Mouse (Mus musculus) heart, postnatal 0 days (tissue): ENCODE results near the gene Col25a1. TPM values are rescaled to one million over a fixed set of nuclear protein-coding genes. Genes with fewer than 3 reads are reported as not detected.

Experiments used
- ATAC-seq: fragments of 200-750 bp; cut with Nextera tagmentation; 2 replicates; pipeline ENCODE4 v1.8.0; 2017; ENCODE audit warnings: low read depth, moderate number of reproducible peaks, moderate library complexity; ENCODE audit not compliant: insufficient read depth
- DNase-seq: peaks from one replicate; pipeline ENCODE4 v3.0.0-alpha.2; 2016; ENCODE audit warnings: low spot score
- H3K27ac ChIP-seq: fragments of 300-500 bp; sonication (generic); 2 replicates; pipeline ENCODE4 v1.5.1; 2014; ENCODE audit warnings: low read depth, mild to moderate bottlenecking
- H3K27me3 ChIP-seq: fragments of 300-500 bp; sonication (generic); 2 replicates; pipeline ENCODE4 v1.6.1; 2014; ENCODE audit warnings: low read length, mixed read lengths; ENCODE audit not compliant: control insufficient read depth, insufficient read depth
- H3K36me3 ChIP-seq: fragments of 300-500 bp; sonication (generic); replicated peaks from 2 replicates; pipeline ENCODE4 v1.6.1; 2014; ENCODE audit warnings: low read length, mixed read lengths; ENCODE audit not compliant: control insufficient read depth, insufficient read depth
- H3K4me1 ChIP-seq: fragments of 300-500 bp; sonication (generic); 2 replicates; pipeline ENCODE4 v1.6.1; 2014; ENCODE audit warnings: antibody characterized with exemption; ENCODE audit not compliant: control insufficient read depth, insufficient read depth
- H3K4me2 ChIP-seq: fragments of 300-500 bp; sonication (generic); 2 replicates; pipeline ENCODE4 v1.6.1; 2014; ENCODE audit warnings: low read depth, mild to moderate bottlenecking, low read length, moderate library complexity
- H3K4me3 ChIP-seq: fragments of 300-500 bp; sonication (generic); 2 replicates; pipeline ENCODE4 v1.5.1; 2014; ENCODE audit warnings: low read depth, low read length
- H3K9ac ChIP-seq: fragments of 300-500 bp; sonication (generic); replicated peaks from 2 replicates; pipeline ENCODE4 v1.6.1; 2014; ENCODE audit warnings: low read depth, low read length, mixed read lengths
- H3K9me3 ChIP-seq: fragments of 300-500 bp; sonication (generic); replicated peaks from 2 replicates; pipeline ENCODE4 v1.6.1; 2016; ENCODE audit warnings: low read length; ENCODE audit not compliant: control insufficient read depth
- CTCF ChIP-seq: IDR thresholded peaks from 2 replicates; pipeline ENCODE4 v1.5.1; 2016; ENCODE audit warnings: antibody characterized with exemption, control low read depth, low read depth
- EP300 ChIP-seq: IDR thresholded peaks from 2 replicates; pipeline ENCODE4 v1.6.1; 2016; ENCODE audit warnings: antibody characterized with exemption, low read depth
- WGBS: fragments of 180-500 bp; shearing (Covaris S2); extraction: QIAGEN DNeasy Blood & Tissue Kit; methylation state at CpG from one replicate; pipeline ENCODE4 v1.1.7; 2014; 5-methylcytosine and 5-hydroxymethylcytosine counted together
- polyA plus RNA-seq: library from polyadenylated mRNA; unstranded; fragments of >200 nt; fragmentation: Nextera tagmentation; extraction: Ambion mirVana; gene quantifications from 2 replicates; pipeline ENCODE4 v1.2.1, GENCODE M21; 2015
- total RNA-seq: library from RNA; depleted of rRNA; stranded (reverse); fragments of >200 nt; gene quantifications from 2 replicates; pipeline ENCODE4 v1.2.3, GENCODE M21; 2014; ENCODE audit warnings: low replicate concordance

Col25a1 gene
- total and polyA plus RNA-seq, 2 experiments from 2014 or later, result 0.67 to 0.92 TPM

DNA sequence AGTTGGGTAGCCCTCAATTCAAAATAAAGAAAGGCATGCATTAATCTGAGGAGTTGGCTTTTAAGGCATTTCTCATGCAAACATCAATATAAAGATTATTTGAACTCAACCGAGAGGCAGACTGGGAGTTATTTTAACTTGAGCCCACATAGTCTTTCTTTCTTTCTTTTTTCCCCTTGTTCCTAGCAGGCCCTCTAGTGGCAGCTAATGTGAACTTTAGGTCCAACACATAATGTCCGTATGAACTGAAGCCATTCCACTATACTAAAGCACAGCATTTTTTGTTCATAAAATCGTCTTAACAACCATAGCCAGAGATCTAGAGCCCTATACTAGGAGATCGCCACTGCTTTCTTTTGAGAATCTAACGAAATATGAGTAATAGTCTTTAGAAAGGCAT lies 443.4 kb downstream of the Col25a1 start:
- DNase-seq, result peak; percentile 26
- TF ChIP-seq CTCF, result peak; percentile 77
- TF ChIP-seq EP300, result no peak
- WGBS, result 9% methylated on average over 5 of the region's 5 CpGs
- Histone ChIP-seq H3K36me3 (no peaks in the 10 kb centered on the region), H3K4me2 (no peak overlapping the region), H3K27me3 (no peaks in the 10 kb centered on the region), H3K9me3 (0 out of 2 replicates have a peak, but pooled peaks cover 3% of the 10 kb centered on the region), H3K4me1 (0 out of 2 replicates have a peak, but pooled peaks cover 4% of the 10 kb centered on the region), H3K4me3 (no peak overlapping the region), H3K9ac (no peak overlapping the region), H3K27ac (no peak overlapping the region)
- ATAC-seq, result no peak

DNA sequence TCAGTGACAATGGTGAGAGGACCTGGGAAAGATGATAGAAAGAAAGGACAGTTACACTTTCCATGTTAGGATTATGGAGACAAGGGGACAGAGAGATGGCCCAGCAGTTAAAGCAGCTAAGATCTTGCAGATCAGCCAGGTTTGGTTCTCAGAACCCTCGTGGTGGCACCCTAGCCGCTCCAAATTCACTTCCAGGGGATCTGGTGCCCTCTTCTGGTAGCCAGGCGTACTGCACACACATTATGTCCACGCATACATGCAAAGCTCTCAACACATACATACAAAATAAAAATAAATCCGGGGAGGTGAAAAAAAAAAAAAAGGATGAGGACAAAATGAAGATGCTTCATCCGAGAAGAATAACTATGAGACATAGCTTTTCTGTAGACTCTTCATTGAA lies 445.4 kb downstream of the Col25a1 start:
- ATAC-seq (no peak), DNase-seq (no peak)
- Histone ChIP-seq H3K27me3 (no peaks in the 10 kb centered on the region), H3K36me3 (no peaks in the 10 kb centered on the region), H3K9ac (no peak overlapping the region), H3K27ac (no peak overlapping the region), H3K4me3 (no peak overlapping the region), H3K9me3 (0 out of 2 replicates have a peak, but pooled peaks cover 3% of the 10 kb centered on the region), H3K4me2 (no peak overlapping the region), H3K4me1 (0 out of 2 replicates have a peak, but pooled peaks cover 6% of the 10 kb centered on the region)
- TF ChIP-seq CTCF (peak; percentile 41), EP300 (no peak)
- WGBS, result 69% methylated on average over 6 of the region's 6 CpGs

DNA sequence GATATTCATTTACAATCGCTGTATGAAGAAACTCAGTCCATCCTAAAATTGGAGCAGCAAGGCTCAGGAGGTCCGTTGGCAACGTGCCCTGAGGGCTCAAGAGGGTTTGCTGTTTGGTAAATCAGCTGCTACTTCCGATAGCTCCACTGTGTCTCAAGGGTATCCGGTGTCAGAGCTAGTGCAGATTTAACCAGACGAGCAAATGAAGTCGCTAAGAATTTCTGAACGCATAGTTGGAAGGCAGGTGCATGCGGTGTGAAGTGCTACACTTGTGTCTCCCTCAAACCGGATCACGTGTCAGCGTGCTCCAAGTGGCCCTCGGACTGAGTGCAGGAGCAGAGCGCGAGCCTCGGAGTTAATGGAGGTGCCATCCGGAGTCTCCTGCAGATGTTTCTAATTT lies 448.2 kb downstream of the Col25a1 start:
- Histone ChIP-seq H3K4me3 (peak overlapping the region; percentile 5; the same call in 1 of the 2 replicates), H3K4me1 (0 out of 2 replicates have a peak, but pooled peaks cover 6% of the 10 kb centered on the region), H3K27ac (no peak overlapping the region), H3K36me3 (no peaks in the 10 kb centered on the region), H3K9me3 (0 out of 2 replicates have a peak, but pooled peaks cover 3% of the 10 kb centered on the region), H3K27me3 (no peaks in the 10 kb centered on the region), H3K9ac (no peak overlapping the region), H3K4me2 (peak overlapping the region; percentile 42)
- WGBS, result 29% methylated on average over 17 of the region's 17 CpGs
- DNase-seq (peak; percentile 10), ATAC-seq (peak; percentile 33; the same call in 1 of the 2 replicates)
- TF ChIP-seq CTCF (no peak), EP300 (no peak)

DNA sequence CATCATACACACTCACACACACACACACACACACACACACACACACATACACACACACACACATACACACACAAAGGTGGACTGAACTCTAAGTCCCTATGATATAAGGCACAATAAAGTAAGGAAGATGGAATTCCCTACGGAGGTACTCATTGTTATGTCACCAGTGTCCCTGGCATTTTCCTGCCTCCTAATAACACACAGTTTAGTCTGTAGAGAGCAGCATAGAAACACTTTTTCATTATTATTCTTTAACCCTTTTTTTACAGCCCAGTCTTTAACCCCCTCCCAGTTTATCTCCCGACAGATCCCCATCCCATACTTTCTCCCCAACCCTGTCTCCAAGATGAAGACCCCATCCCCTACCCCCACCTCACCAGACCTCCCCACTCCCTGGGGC lies 450.3 kb downstream of the Col25a1 start:
- ATAC-seq, result no peak
- 94% methylated on average over 2 of the region's 2 CpGs for WGBS
- no peak for TF ChIP-seq EP300

DNA sequence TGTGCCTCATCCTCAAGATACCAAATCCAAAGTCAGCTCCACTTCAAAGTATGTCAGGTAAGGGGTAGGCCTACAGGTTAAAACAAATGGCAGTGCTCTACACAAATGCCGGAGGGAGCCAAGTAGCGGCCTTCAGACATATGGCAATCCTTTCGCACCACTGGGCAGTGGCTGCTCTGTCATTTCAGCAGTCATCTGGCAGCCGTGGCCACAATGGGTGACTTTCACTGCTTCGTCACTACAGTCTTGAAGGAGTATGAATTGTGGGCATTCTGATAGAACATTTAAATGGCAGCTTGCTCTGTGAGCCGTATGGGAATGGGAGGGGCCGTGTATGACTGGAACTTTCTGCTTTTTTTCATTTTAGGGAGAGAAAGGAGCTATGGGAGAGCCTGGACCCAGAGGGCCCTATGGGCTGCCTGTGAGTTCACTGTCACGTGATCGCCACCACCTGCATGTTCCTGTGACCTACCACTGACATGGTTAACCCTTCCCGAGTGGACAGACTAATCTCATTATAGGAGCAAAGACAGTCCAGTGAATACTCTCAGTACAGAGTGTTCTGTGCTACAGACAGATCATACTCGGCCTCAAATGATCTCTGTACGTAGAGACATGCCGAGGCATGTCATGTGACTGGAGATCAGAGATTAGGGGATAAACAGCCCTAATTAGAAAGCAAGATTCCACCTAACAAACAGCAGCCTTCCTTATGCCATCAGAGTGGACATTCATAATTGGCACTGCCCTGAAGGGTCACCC lies 451.8 kb downstream of the Col25a1 start:
- H3K27me3 ChIP-seq, result no peaks in the 10 kb centered on the region
- no peaks in the 10 kb centered on the region for H3K36me3 ChIP-seq
- ATAC-seq (no peak), DNase-seq (no peak)
- no peak overlapping the region for H3K4me2 ChIP-seq
- 0 out of 2 replicates have a peak, but pooled peaks cover 6% of the 10 kb centered on the region for H3K4me1 ChIP-seq
- TF ChIP-seq CTCF (no peak), EP300 (no peak)
- WGBS, result 81% methylated on average over 13 of the region's 13 CpGs
- no peaks in the 10 kb centered on the region for H3K9me3 ChIP-seq
- no peak overlapping the region for H3K4me3 ChIP-seq
- H3K27ac ChIP-seq, result no peak overlapping the region
- H3K9ac ChIP-seq, result no peak overlapping the region

More for the DNA sequence above, 450.3 kb downstream of the Col25a1 start:
- H3K4me2 ChIP-seq, result no peak overlapping the region
- DNase-seq, result no peak
- 0 out of 2 replicates have a peak, but pooled peaks cover 6% of the 10 kb centered on the region for H3K4me1 ChIP-seq
- H3K9ac ChIP-seq, result no peak overlapping the region
- H3K27ac ChIP-seq, result no peak overlapping the region
- no peak overlapping the region for H3K4me3 ChIP-seq
- no peaks in the 10 kb centered on the region for H3K27me3 ChIP-seq
- H3K9me3 ChIP-seq, result 0 out of 2 replicates have a peak, but pooled peaks cover 3% of the 10 kb centered on the region
- no peaks in the 10 kb centered on the region for H3K36me3 ChIP-seq
